Mouse (Mus musculus) lung, adult 2 months (tissue): Measurements from ENCODE around the gene Ephb4. TPM values are rescaled to one million over a fixed set of nuclear protein-coding genes. Genes with fewer than 3 reads are reported as not detected.

ENCODE experiments used
- DNase-seq: peaks from one replicate; pipeline ENCODE4 v3.0.0; 2022
- H3K4me1 ChIP-seq: fragments of 200-500 bp; 2 replicates; pipeline ENCODE4 v1.6.1; 2011; ENCODE audit warnings: low read length; ENCODE audit not compliant: control insufficient read depth, insufficient read depth
- H3K4me3 ChIP-seq: fragments of 200-500 bp; replicated peaks from 2 replicates; pipeline ENCODE3; 2011; ENCODE audit warnings: low read depth, mild to moderate bottlenecking, control low read depth, low read length; ENCODE audit errors: extremely low read depth
- CTCF ChIP-seq: fragments of 200-500 bp; IDR thresholded peaks from 2 replicates; pipeline ENCODE4 v1.5.1; 2011; ENCODE audit warnings: mild to moderate bottlenecking, low read length, control low read depth; ENCODE audit not compliant: insufficient read depth
- POLR2A ChIP-seq: fragments of 200-500 bp; IDR thresholded peaks from 2 replicates; pipeline ENCODE4 v1.6.1; 2011; ENCODE audit warnings: low read depth, mild to moderate bottlenecking, control low read depth, low read length, borderline replicate concordance; ENCODE audit errors: extremely low read depth
- WGBS: fragments of 180-500 bp; shearing (Covaris S2); methylation state at CpG from one replicate; pipeline ENCODE4 v1.1.7; 2018; 5-methylcytosine and 5-hydroxymethylcytosine counted together
- polyA plus RNA-seq: library from polyadenylated mRNA; depleted of rRNA; stranded (reverse); fragments of >200 nt; gene quantifications from 2 replicates; pipeline ENCODE4 v1.2.3, GENCODE M21; 2012; rRNA removed

Gene Ephb4
- polyA plus RNA-seq, 1 experiment = 105 TPM

- WGBS = 57% methylated on average over 9 of the region's 9 CpGs
- Histone ChIP-seq H3K4me3 (no peak overlapping the region), H3K4me1 (no peaks in the 10 kb centered on the region)
- DNase-seq = no peak
- TF ChIP-seq CTCF = no peak
- no peak for TF ChIP-seq POLR2A
Measured at GRCm38 (mm10) chr5:137419105-137419504, 69.2 kb downstream of the Ephb4 start.

- Histone ChIP-seq H3K4me3 (no peak overlapping the region), H3K4me1 (no peaks in the 10 kb centered on the region)
- DNase-seq = no peak
- 70% methylated on average over 4 of the region's 4 CpGs for WGBS
- no peak for TF ChIP-seq CTCF
Measured at GRCm38 (mm10) chr5:137419841-137420240, 69.9 kb downstream of the Ephb4 start.

GRCm38 (mm10) chr5:137425648-137426047, 75.7 kb downstream of the Ephb4 start:
- no peak for TF ChIP-seq CTCF
- TF ChIP-seq POLR2A = no peak
- H3K4me3 ChIP-seq = no peak overlapping the region
- no peak for DNase-seq
- WGBS = 40% methylated on average over 6 of the region's 6 CpGs
- no peaks in the 10 kb centered on the region for H3K4me1 ChIP-seq

Other genes starting within 250 kb of the Ephb4 start
- gene Trim56, start 233.9 kb upstream of the Ephb4 start, polyA plus RNA-seq = 24.4 and 26.8 TPM in 2 replicates
- gene Muc3, start 200.8 kb upstream of the Ephb4 start, polyA plus RNA-seq = 4.3 TPM in 1 of 2 replicates, not detected in the other
- gene Muc3a, start 137.7 kb upstream of the Ephb4 start, polyA plus RNA-seq = 0.26 and 0.74 TPM in 2 replicates
- 2.0 and 3.3 TPM in 2 replicates for gene Ache, start 62.6 kb upstream of the Ephb4 start, polyA plus RNA-seq
- 7.0 and 7.1 TPM in 2 replicates for gene Ufsp1, start 55.5 kb upstream of the Ephb4 start, polyA plus RNA-seq
- gene Srrt, start 42.4 kb upstream of the Ephb4 start, polyA plus RNA-seq = 107 and 136 TPM in 2 replicates
- gene Trip6, start 35.7 kb upstream of the Ephb4 start, polyA plus RNA-seq = 52.6 and 55.2 TPM in 2 replicates
- gene Slc12a9, start 16.5 kb upstream of the Ephb4 start, polyA plus RNA-seq = 22.5 and 24.1 TPM in 2 replicates
- gene Zan, start 127.0 kb downstream of the Ephb4 start, polyA plus RNA-seq = 0.45 and 0.83 TPM in 2 replicates
- 28.4 and 32.4 TPM in 2 replicates for gene Pop7, start 152.4 kb downstream of the Ephb4 start, polyA plus RNA-seq
- 37.0 and 45.3 TPM in 2 replicates for gene Gigyf1, start 168.4 kb downstream of the Ephb4 start, polyA plus RNA-seq
- gene Epo, start 183.1 kb downstream of the Ephb4 start, polyA plus RNA-seq = not detected in 2 replicates
- 1,063 and 1,258 TPM in 2 replicates for gene Gnb2, start 183.4 kb downstream of the Ephb4 start, polyA plus RNA-seq
- 0.07 TPM in 1 of 2 replicates, not detected in the other for gene Actl6b, start 203.4 kb downstream of the Ephb4 start, polyA plus RNA-seq
- gene Tfr2, start 219.7 kb downstream of the Ephb4 start, polyA plus RNA-seq = 0.54 and 0.69 TPM in 2 replicates